Mouse (Mus musculus): Measurements from ENCODE around the gene Nagpa. TPM values are rescaled to one million over a fixed set of nuclear protein-coding genes. Genes with fewer than 3 reads are reported as not detected.

The Nagpa gene
- polyA plus RNA-seq, 1 experiment: 22.5 TPM

DNA sequence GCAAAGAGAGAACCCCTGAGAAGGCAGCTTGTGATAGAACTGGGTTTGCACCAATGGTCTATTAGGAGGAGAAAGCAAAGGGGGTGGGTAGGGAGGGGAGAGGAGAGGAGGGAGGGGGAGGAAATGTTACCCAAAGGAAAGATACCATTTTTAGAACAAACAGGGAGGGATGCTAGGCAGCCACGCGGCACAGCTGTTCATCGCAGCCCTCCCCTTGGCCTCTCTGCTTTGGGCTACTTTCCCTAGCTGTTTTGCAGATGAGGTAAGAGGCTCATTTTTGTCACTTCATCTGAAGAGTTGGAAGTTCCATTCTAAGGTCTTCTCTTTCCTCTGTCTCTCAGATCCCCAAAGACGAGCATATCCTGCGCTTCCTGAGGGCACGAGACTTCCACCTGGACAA lies 31.2 kb downstream of the Nagpa start:
- no peaks in the 10 kb centered on the region for H3K79me3 ChIP-seq (ENCODE audit: low read depth)
- TF ChIP-seq MAX (IDR thresholded peaks at IDR 0.05) (no peak), USF1 (IDR thresholded peaks at IDR 0.05; ENCODE audit: low read depth) (no peak), MYOD1 (IDR thresholded peaks at IDR 0.05; ENCODE audit: control insufficient read depth, insufficient read length, low read depth) (no peak), CTCF (IDR thresholded peaks at IDR 0.05; ENCODE audit: control insufficient read depth, insufficient read depth, insufficient read length) (no peak)
- peaks cover 30% of the 10 kb centered on the region for H3K27me3 ChIP-seq (ENCODE audit: control insufficient read depth, insufficient read depth, insufficient read length)
- H3K79me2 ChIP-seq (ENCODE audit: control insufficient read depth, insufficient read depth): no peaks in the 10 kb centered on the region
- no peak overlapping the region for H3K4me3 ChIP-seq (ENCODE audit: insufficient read depth, poor library complexity, severe bottlenecking)
- H3ac ChIP-seq (ENCODE audit: control insufficient read depth, insufficient read length, low read depth): no peak overlapping the region
- no peaks in the 10 kb centered on the region for H3K36me3 ChIP-seq (ENCODE audit: control insufficient read depth, insufficient read depth)

DNA sequence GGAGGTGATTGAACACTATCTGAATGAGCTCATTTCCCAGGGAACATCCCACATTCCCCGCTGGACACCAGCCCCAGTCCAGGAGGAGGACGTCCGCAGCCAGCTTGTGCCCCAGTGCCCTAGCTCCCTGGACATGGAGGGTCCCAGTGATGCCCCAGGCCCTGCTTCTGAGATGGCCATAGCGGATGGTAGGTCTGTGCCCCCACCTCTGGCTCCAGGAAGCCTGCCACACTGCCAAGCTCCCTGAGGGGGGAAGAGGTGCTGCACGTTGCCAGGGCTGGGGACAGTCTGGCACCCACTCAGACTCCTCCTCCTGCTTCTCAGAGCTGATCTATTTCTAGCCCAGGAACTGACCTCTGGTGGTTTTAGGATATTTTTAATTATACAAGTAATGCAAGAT lies 35.0 kb downstream of the Nagpa start:
- Histone ChIP-seq H3K4me3 (ENCODE audit: insufficient read depth, poor library complexity, severe bottlenecking) (no peak overlapping the region), H3K79me3 (ENCODE audit: low read depth) (no peaks in the 10 kb centered on the region), H3K36me3 (ENCODE audit: control insufficient read depth, insufficient read depth) (no peaks in the 10 kb centered on the region), H3K79me2 (ENCODE audit: control insufficient read depth, insufficient read depth) (no peaks in the 10 kb centered on the region), H3K27me3 (ENCODE audit: control insufficient read depth, insufficient read depth, insufficient read length) (peaks cover 18% of the 10 kb centered on the region), H3ac (ENCODE audit: control insufficient read depth, insufficient read length, low read depth) (no peak overlapping the region)
- TF ChIP-seq MYOD1 (IDR thresholded peaks at IDR 0.05; ENCODE audit: control insufficient read depth, insufficient read length, low read depth): no peak

DNA sequence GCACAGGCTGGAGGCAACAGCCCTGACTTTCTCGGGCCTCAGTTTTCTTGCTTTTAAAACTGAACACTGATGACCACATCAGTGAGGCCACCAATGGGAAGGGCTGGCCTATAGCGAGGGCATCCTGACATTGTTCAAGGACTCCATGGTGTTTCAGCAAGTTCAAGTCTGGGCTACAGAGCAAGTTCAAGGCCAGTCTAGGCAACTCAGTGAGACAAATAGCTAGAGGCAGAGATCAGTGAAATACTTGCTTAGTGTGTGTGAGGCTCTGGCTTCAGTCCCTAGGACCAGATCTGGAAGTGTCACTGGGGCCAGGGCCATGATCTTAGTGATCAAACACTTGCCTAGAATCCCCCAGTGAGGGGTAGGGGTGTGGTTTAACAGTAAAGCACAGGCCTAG lies 35.8 kb downstream of the Nagpa start:
- TF ChIP-seq CEBPB (IDR thresholded peaks at IDR 0.05; ENCODE audit: low read depth): no peak
- TF ChIP-seq MAX (IDR thresholded peaks at IDR 0.05): no peak
- TF ChIP-seq USF1 (IDR thresholded peaks at IDR 0.05; ENCODE audit: low read depth): no peak
- TF ChIP-seq FOSL1 (IDR thresholded peaks at IDR 0.05; ENCODE audit: insufficient read depth, low read length, poor library complexity, severe bottlenecking): no peak
- TF ChIP-seq CTCF (IDR thresholded peaks at IDR 0.05; ENCODE audit: control insufficient read depth, insufficient read depth, insufficient read length): no peak
- no peak for TF ChIP-seq MYOG (IDR thresholded peaks at IDR 0.05; ENCODE audit: control insufficient read depth, extremely low read depth, insufficient read length)
- no peak for TF ChIP-seq MYOD1 (IDR thresholded peaks at IDR 0.05; ENCODE audit: control insufficient read depth, insufficient read length, low read depth)
- H3K27me3 ChIP-seq (ENCODE audit: control insufficient read depth, insufficient read depth, insufficient read length): peaks cover 18% of the 10 kb centered on the region

DNA sequence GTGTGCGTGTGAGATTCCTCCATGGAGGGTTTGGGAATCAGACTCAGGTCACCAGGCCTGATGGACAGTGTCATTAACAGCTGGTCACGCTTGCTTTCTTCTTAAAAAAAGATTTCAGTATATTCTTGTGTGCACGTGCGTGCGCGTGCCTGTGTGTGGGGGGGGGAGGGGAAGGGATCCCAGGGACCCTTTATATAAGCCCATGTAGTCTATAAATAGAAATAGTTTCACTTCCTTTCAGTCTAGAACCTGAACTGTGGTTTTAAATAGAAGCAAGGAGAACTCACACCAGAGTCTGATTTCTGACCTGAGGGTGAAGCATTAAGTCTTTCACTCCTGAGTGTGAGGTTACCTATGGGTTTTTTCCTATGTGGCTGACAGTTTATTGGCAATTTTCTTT lies 39.5 kb downstream of the Nagpa start:
- no peak overlapping the region for H3K4me3 ChIP-seq (ENCODE audit: insufficient read depth, poor library complexity, severe bottlenecking)
- no peak overlapping the region for H3ac ChIP-seq (ENCODE audit: control insufficient read depth, insufficient read length, low read depth)
- peaks cover 10% of the 10 kb centered on the region for H3K27me3 ChIP-seq (ENCODE audit: control insufficient read depth, insufficient read depth, insufficient read length)
- no peaks in the 10 kb centered on the region for H3K79me3 ChIP-seq (ENCODE audit: low read depth)
- no peaks in the 10 kb centered on the region for H3K36me3 ChIP-seq (ENCODE audit: control insufficient read depth, insufficient read depth)
- TF ChIP-seq USF1 (IDR thresholded peaks at IDR 0.05; ENCODE audit: low read depth): no peak
- TF ChIP-seq CEBPB (IDR thresholded peaks at IDR 0.05; ENCODE audit: low read depth): no peak
- no peak for TF ChIP-seq MAX (IDR thresholded peaks at IDR 0.05)
- TF ChIP-seq FOSL1 (IDR thresholded peaks at IDR 0.05; ENCODE audit: insufficient read depth, low read length, poor library complexity, severe bottlenecking): no peak
- no peak for TF ChIP-seq MYOD1 (IDR thresholded peaks at IDR 0.05; ENCODE audit: control insufficient read depth, insufficient read length, low read depth)
- no peak for TF ChIP-seq MYOG (IDR thresholded peaks at IDR 0.05; ENCODE audit: control insufficient read depth, extremely low read depth, insufficient read length)
- H3K79me2 ChIP-seq (ENCODE audit: control insufficient read depth, insufficient read depth): no peaks in the 10 kb centered on the region

More for the DNA sequence above, 35.8 kb downstream of the Nagpa start:
- no peaks in the 10 kb centered on the region for H3K79me2 ChIP-seq (ENCODE audit: control insufficient read depth, insufficient read depth)
- no peaks in the 10 kb centered on the region for H3K36me3 ChIP-seq (ENCODE audit: control insufficient read depth, insufficient read depth)
- H3K4me3 ChIP-seq (ENCODE audit: insufficient read depth, poor library complexity, severe bottlenecking): no peak overlapping the region
- H3ac ChIP-seq (ENCODE audit: control insufficient read depth, insufficient read length, low read depth): no peak overlapping the region
- H3K79me3 ChIP-seq (ENCODE audit: low read depth): no peaks in the 10 kb centered on the region

DNA sequence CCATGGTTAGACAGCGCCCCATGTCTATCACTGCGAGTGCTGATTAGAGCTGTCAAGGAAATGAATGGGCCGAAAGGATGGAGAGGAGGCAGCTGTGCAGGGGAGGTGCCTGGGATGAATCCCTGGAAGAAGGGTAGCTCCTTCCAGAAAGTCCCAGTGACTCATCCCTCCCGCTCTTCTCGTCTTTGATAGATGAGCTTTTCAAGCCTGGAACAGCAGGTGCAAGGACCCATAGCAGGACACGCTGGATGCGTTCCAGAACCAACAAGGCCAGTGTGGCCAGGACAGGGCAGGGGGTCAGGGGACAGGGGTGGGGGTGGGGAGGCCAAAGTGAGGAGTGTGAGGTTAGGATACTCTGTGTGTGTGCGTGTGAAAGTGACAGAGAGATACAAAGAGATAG lies 44.6 kb downstream of the Nagpa start:
- TF ChIP-seq MYOD1 (IDR thresholded peaks at IDR 0.05; ENCODE audit: control insufficient read depth, insufficient read length, low read depth) (peak; percentile 86), FOSL1 (IDR thresholded peaks at IDR 0.05; ENCODE audit: insufficient read depth, low read length, poor library complexity, severe bottlenecking) (no peak)
- H3K4me3 ChIP-seq (ENCODE audit: insufficient read depth, poor library complexity, severe bottlenecking): no peak overlapping the region
- no peak overlapping the region for H3ac ChIP-seq (ENCODE audit: control insufficient read depth, insufficient read length, low read depth)
- H3K79me2 ChIP-seq (ENCODE audit: control insufficient read depth, insufficient read depth): no peaks in the 10 kb centered on the region
- no peaks in the 10 kb centered on the region for H3K36me3 ChIP-seq (ENCODE audit: control insufficient read depth, insufficient read depth)
- H3K79me3 ChIP-seq (ENCODE audit: low read depth): no peaks in the 10 kb centered on the region
- H3K27me3 ChIP-seq (ENCODE audit: control insufficient read depth, insufficient read depth, insufficient read length): peaks cover 7% of the 10 kb centered on the region

DNA sequence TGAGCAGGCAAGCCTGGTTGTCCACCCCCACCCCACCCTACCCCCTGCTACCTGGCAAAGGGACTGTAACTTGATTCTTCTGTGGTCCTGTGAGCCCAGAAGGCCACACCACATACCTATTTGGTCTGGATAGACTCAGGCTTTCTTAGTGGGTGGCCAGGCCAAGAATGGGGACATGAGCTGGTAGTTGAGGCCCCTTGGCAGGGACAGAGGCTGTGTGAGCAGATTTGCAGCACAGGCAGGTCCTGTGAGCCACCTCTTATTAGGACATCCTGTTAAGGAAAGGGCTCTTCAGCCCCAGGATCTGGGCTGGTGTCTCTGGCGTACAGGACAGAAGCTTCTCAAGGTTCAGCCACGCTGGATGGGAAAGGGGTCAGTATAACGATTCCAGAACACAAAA lies 46.7 kb downstream of the Nagpa start:
- H3K79me3 ChIP-seq (ENCODE audit: low read depth): no peaks in the 10 kb centered on the region
- TF ChIP-seq MYOD1 (IDR thresholded peaks at IDR 0.05; ENCODE audit: control insufficient read depth, insufficient read length, low read depth) (no peak), FOSL1 (IDR thresholded peaks at IDR 0.05; ENCODE audit: insufficient read depth, low read length, poor library complexity, severe bottlenecking) (no peak), USF1 (IDR thresholded peaks at IDR 0.05; ENCODE audit: low read depth) (no peak), MYOG (IDR thresholded peaks at IDR 0.05; ENCODE audit: control insufficient read depth, extremely low read depth, insufficient read length) (no peak), MAX (IDR thresholded peaks at IDR 0.05) (no peak), CEBPB (IDR thresholded peaks at IDR 0.05; ENCODE audit: low read depth) (no peak), CTCF (IDR thresholded peaks at IDR 0.05; ENCODE audit: control insufficient read depth, insufficient read depth, insufficient read length) (no peak)
- H3K36me3 ChIP-seq (ENCODE audit: control insufficient read depth, insufficient read depth): no peaks in the 10 kb centered on the region
- no peaks in the 10 kb centered on the region for H3K79me2 ChIP-seq (ENCODE audit: control insufficient read depth, insufficient read depth)
- H3K4me3 ChIP-seq (ENCODE audit: insufficient read depth, poor library complexity, severe bottlenecking): no peak overlapping the region
- no peak overlapping the region for H3ac ChIP-seq (ENCODE audit: control insufficient read depth, insufficient read length, low read depth)
- peaks cover 5% of the 10 kb centered on the region for H3K27me3 ChIP-seq (ENCODE audit: control insufficient read depth, insufficient read depth, insufficient read length)
